Mouse (Mus musculus) testis, postnatal 10 days (tissue): ENCODE data around the gene B3galt2.
A peak's percentile ranks its signal among the peaks of the same experiment; 100 is the strongest.
"Not testable (repeated sequence)": the region's sequence is repeated elsewhere in the genome, so short reads cannot be mapped to it uniquely, and the experiment has no call there.

Source experiments
- DNase-seq: peaks from one replicate; pipeline ENCODE4 v3.0.0; 2021; ENCODE audit warnings: low spot score

The B3galt2 gene

GRCm38 (mm10) chr1:143640650-143641407, at the start of gene B3galt2:
Gene B3galt2 (plus strand): TSS chr1:143640664.
- DNase-seq, result no peak

- DNase-seq, result no peak
Measured at GRCm38 (mm10) chr1:143596864-143597263, 43.6 kb upstream of the B3galt2 start.

- DNase-seq, result no peak
Measured at GRCm38 (mm10) chr1:143608911-143609310, 31.6 kb upstream of the B3galt2 start.

- DNase-seq, result no peak
Measured at GRCm38 (mm10) chr1:143612901-143613300, 27.6 kb upstream of the B3galt2 start.

GRCm38 (mm10) chr1:143619760-143620159, 20.7 kb upstream of the B3galt2 start:
- DNase-seq, result no peak

- no peak for DNase-seq
Measured at GRCm38 (mm10) chr1:143621930-143622329, 18.5 kb upstream of the B3galt2 start.

- no peak for DNase-seq
Measured at GRCm38 (mm10) chr1:143622634-143623033, 17.8 kb upstream of the B3galt2 start.

- DNase-seq, result no peak
Measured at GRCm38 (mm10) chr1:143631337-143631736, 9.1 kb upstream of the B3galt2 start.

- no peak for DNase-seq
Measured at GRCm38 (mm10) chr1:143632361-143632760, 8.1 kb upstream of the B3galt2 start.

GRCm38 (mm10) chr1:143632854-143633587, 7.4 kb upstream of the B3galt2 start:
- DNase-seq, result no peak

- no peak for DNase-seq
Measured at GRCm38 (mm10) chr1:143644221-143644620, 3.8 kb downstream of the B3galt2 start.

GRCm38 (mm10) chr1:143645386-143645785, 4.9 kb downstream of the B3galt2 start:
- no peak for DNase-seq

GRCm38 (mm10) chr1:143646219-143646618, 5.8 kb downstream of the B3galt2 start:
- DNase-seq, result no peak

- no peak for DNase-seq
Measured at GRCm38 (mm10) chr1:143650317-143650716, 9.9 kb downstream of the B3galt2 start.

GRCm38 (mm10) chr1:143653646-143654045, 13.2 kb downstream of the B3galt2 start:
- no peak for DNase-seq

GRCm38 (mm10) chr1:143663197-143663596, 22.7 kb downstream of the B3galt2 start:
- DNase-seq, result no peak

- DNase-seq, result not testable (repeated sequence)
Measured at GRCm38 (mm10) chr1:143664786-143665185, 24.3 kb downstream of the B3galt2 start.

GRCm38 (mm10) chr1:143675734-143676361, 35.4 kb downstream of the B3galt2 start:
- DNase-seq, result no peak

GRCm38 (mm10) chr1:143681108-143681507, 40.6 kb downstream of the B3galt2 start:
- no peak for DNase-seq

- DNase-seq, result no peak
Measured at GRCm38 (mm10) chr1:143684849-143685248, 44.4 kb downstream of the B3galt2 start.

- DNase-seq, result no peak
Measured at GRCm38 (mm10) chr1:143701736-143702135, 61.3 kb downstream of the B3galt2 start.

- peak; percentile 51 for DNase-seq
Measured at GRCm38 (mm10) chr1:143702141-143702740, 61.8 kb downstream of the B3galt2 start.
